Mouse (Mus musculus) right cerebral cortex, postnatal 10 days (tissue): Measurements from ENCODE around the gene Ank2.

ENCODE experiments used
- DNase-seq, 2 experiments: peaks; one replicate each; pipeline ENCODE4 v3.0.0; 2021; ENCODE audit warnings: low spot score in 2 of 2

Ank2 gene

GRCm38 (mm10) chr3:127187081-127187480 is 312.1 kb downstream of the Ank2 start:
- DNase-seq: no peak

DNA sequence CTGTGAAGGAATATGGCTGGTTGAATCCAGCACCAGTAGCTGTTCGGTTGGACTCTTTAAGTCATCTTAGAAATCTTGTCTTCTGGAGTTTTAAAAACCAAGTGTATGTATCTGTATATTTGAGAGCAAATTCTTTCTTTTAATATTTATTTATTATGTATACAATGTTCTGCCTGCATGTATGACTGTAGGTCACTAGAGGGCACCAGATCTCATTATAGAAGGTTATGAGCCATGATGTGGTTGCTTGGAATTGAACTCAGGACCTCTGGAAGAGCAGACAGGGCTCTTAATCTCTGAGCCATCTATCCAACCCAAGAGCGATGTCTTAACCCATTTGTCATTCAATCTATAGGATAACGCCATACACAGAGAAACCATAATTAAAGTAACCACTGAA is 312.9 kb downstream of the Ank2 start:
- DNase-seq: no peak

DNA sequence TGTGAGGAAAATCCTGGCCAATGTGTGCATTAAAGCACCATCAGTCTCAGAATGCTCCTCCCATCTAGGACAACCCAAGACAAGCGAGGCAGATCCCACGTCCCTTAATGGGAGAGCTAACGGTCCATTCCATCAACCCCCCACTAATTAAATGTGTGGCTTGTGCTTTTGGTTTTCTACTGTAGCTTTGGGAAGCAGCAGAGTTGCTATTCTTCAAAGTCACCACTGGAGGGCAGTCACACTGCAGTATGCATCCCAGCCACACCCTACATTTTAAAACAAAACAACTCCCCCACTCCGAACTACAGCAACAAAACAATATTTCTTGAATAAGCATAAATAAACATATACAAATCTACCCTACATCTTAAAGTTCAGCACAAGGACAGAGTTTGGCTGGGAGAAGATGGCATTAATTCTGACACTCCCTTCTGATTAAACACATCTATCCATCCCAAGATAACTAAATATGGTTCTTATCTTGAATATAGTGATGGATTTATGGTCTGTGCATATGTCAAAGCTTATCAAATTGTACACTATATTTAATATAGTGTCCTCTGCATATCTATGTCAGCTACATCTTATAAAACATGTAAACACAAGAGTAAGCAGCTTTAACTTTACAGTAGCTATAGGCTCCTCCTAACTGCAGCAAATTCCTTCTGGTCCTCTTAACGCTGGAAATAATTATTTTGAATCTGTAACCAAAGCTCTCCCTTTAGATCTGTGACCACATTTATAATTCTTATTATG is 315.0 kb downstream of the Ank2 start:
- DNase-seq: no peak

DNA sequence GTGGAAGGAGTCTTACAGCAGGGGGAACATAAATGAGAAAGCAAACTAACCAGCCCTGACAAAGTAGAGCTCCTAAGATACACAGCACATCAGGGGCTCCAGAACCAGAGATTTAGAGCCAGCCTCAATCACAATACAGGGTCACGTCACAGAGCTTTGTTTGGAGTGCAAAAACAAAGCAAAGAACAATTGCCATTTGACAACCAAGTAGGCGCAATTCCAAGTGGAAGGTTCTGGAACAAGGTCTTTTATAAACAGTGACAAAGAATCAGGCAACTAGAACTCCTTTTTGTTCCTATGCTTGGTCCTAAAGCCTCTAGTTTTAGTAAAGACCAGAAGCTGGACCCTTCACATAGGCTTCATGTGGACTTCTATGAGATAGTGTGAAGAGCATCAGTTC is 326.5 kb downstream of the Ank2 start:
- DNase-seq: no peak

- no peak for DNase-seq
These were observed 328.9 kb downstream of the Ank2 start for GRCm38 (mm10) chr3:127170246-127170645.

- no peak for DNase-seq
These were observed 330.0 kb downstream of the Ank2 start for GRCm38 (mm10) chr3:127169114-127169513.

- no peak for DNase-seq
These were observed 335.4 kb downstream of the Ank2 start for GRCm38 (mm10) chr3:127163749-127164148.

DNA sequence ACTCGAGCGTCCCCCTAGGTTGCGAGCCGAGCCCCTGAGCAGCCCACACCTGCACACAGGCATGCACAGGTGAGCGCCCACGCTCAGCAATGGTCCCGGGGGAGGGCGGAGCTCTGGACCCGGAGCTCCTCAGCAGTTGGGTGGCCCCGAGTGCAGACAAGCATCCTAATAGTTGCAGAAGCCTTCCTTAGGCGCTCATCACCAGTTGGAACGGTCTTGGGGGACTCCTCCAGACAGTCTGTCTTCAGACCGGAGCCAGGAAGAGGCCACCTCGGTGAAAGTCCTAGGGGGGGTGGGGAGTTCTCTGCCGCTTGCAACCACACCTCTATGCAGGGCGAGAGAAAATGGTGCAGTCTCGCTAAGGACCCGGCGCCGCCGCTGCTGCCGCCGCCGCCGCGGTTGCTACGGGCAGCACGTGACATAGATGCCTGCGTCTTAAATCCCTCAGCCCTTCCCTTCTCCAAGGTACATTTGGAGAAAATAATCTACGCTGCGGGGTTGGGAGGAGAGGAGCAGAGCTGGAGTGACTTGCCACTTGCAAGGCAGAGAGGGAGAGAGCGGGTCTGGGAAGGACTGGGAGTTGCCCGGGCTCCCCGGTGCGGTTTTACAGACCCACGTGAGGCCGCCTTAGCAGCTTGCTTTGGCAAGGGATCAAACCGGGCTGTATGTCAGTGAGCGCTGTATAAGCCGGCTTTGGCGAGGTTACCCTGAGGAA is 337.0 kb downstream of the Ank2 start:
- DNase-seq: peak; percentile 81 to 89

DNA sequence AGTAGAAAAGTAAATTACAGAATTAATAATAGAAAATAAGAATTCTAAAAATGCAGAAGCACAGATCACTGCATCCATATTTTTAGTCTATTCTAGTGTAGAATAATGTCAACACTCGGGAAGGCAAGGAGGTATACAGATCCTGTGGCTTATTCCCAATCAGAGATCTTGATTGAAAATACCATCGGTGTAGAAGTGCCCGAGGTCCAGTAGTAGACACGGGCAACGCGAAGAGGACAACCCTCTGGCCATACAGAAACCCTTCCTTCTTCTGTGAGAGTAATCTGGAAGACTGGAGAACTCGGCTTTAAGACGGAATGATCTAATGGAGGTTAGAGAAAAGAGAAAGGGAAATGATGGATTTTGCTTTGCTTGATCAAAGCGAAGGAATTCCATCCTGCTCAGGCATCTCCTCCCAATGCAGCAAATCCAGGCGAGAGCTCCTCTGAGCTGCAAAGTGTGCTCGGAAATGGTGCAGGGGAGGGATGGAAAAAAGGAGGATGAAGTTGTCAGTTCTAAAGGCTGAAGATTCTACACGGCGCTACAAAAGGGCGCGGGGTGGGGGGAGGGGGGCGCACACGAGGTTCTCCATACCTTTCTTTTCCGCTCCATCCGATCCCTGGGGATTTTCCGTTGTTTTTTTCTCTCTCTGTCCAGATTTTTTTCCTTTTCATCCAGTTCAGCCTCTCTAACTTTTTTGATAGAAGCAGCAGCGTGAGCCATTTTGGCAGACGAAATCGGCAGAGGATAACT is 337.9 kb downstream of the Ank2 start:
- DNase-seq: peak in 1 of 2 experiments; percentile 38

GRCm38 (mm10) chr3:127157706-127158105 is 341.4 kb downstream of the Ank2 start:
- no peak for DNase-seq

DNA sequence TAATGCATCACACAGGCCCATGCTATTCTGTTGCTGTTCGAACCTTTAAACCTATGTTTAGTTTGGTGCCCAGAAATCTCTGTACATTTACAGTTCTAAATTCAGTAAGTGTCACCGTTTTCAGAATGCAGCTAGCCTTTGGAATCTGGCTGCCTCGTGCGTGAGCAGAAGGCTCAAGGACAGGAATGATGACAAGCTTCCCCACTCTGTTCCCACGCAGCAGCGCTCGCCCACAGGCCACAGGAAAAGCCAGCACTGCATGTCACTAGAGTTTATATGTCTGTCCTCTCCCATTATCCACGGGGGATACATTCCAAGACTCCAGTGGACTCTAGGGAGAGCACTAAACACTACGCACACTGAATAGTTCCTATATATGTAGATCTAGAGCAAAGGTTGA is 343.1 kb downstream of the Ank2 start:
- peak; percentile 58 to 73 for DNase-seq

DNA sequence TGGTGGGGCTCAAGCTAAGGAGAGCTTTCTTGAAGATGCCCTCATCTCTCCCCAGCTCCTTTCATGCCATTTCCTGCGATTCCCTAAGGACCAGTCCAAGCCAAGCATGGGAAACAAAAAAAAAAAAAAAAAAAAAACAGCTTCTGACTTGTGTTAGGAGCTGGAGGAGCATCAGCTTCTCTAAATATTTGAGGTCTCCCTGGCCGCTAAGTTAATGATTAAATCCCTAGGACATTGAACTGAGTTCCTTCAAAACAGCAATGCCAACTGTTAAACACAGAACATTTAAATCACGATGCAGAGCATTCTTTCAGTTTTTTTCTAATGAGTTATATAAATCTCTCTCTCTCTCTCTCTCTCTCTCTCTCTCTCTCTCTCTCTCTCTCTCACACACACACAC is 345.3 kb downstream of the Ank2 start:
- DNase-seq: no peak

- no peak for DNase-seq
These were observed 345.7 kb downstream of the Ank2 start for GRCm38 (mm10) chr3:127153443-127153842.

DNA sequence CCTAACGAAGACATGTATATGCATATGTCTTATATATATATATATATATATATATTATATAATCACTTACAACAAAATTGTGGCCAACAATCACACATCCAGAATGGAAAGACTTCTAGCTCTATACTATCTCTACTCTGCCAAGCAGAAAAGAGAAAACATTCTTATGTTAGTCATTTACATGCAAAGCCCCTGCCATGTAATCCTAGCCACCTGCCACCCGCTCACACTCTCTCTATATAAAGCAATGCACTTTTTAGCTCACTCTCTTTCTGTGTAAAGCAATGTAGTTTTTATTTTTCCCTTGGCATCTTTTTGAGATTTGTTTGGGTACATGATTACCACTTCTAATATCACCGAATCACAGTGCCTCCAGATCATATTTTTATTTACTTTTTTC is 350.5 kb downstream of the Ank2 start:
- DNase-seq: no peak

GRCm38 (mm10) chr3:127140590-127140989 is 358.6 kb downstream of the Ank2 start:
- no peak for DNase-seq

GRCm38 (mm10) chr3:127139638-127140037 is 359.5 kb downstream of the Ank2 start:
- DNase-seq: no peak

DNA sequence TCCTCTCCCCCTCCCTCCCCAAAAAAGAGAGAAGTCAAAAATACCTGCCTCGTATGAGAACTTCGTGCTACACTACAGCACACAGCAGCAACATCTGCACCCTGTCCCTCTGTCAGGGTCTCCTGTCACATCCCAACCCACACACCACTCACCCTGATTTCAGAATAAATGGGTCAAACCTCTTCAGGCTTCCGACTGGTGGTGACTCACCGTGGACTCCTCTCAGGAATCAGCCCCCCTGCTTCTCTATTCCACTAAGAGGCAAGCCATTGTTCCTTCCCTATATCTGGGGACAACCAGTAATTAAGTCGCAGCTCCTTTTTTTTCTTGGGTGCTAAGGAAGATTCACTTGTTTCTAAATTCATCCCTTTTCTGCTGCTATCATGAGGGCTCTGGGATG is 361.6 kb downstream of the Ank2 start:
- DNase-seq: no peak

DNA sequence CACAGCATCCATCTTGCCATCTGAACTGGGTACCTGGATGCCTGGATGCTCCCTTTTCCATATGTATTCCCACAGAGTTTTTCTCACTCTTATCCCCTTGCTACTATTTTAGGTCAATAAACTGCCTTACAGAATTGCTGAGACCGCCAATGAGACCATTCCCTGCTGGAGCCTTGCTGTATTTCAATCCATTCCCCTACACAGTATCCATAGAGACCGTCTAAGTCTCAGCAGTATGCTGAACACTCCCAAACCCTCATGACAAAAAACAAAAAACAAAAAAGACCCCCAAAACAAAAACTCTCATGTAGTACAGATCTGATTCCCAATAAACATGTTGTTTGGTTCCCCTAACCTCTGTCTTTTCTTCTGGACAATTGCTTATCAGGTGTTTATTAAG is 365.1 kb downstream of the Ank2 start:
- DNase-seq: no peak

- no peak for DNase-seq
These were observed 368.1 kb downstream of the Ank2 start for GRCm38 (mm10) chr3:127131048-127131447.

GRCm38 (mm10) chr3:127130167-127130770 is 368.9 kb downstream of the Ank2 start:
- DNase-seq: no peak

DNA sequence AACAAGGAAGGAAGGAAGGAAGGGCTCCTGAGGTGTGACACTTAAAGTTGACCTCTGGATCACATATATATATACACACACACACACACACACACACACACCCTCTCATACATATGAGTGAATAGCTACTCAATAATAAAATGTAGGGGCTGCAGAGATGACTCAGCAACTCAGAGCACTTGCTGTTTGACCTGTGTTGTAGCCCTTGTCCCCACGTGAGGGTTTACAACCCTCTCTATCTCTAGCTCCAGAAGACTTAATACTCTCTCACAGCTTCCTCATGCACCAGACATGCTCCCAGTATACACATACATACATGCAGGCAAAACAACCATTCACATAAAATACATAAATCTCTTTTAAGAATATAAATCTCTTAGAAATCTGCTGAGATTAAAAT is 369.4 kb downstream of the Ank2 start:
- DNase-seq: no peak

DNA sequence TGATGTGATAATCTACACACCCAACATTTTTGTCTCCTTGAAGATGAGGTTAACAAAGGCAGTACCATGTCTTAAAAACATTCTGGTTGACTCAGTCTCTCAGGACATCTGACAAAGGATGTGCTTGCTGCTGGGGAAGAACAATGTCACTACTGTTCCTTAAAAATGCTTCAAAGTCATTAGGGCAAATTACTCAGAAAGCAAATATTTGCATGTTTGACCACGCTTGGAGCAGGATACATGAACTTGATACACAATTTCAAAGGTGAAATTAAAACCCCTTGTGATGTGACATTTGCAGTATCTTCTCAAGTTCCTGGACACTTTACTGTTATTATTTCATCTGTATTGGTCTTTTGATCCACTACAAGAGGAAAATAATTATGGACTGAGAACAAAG is 371.5 kb downstream of the Ank2 start:
- no peak for DNase-seq
